Mouse (Mus musculus) ZHBTc4 (cell line): ENCODE results near the gene Tcam1.
A peak's percentile ranks its signal among the peaks of the same experiment; 100 is the strongest.

Source experiments
- DNase-seq: peaks from one replicate; pipeline ENCODE4 v3.0.0-alpha.2; 2011; ENCODE audit warnings: low read depth, low spot score

Gene Tcam1

DNA sequence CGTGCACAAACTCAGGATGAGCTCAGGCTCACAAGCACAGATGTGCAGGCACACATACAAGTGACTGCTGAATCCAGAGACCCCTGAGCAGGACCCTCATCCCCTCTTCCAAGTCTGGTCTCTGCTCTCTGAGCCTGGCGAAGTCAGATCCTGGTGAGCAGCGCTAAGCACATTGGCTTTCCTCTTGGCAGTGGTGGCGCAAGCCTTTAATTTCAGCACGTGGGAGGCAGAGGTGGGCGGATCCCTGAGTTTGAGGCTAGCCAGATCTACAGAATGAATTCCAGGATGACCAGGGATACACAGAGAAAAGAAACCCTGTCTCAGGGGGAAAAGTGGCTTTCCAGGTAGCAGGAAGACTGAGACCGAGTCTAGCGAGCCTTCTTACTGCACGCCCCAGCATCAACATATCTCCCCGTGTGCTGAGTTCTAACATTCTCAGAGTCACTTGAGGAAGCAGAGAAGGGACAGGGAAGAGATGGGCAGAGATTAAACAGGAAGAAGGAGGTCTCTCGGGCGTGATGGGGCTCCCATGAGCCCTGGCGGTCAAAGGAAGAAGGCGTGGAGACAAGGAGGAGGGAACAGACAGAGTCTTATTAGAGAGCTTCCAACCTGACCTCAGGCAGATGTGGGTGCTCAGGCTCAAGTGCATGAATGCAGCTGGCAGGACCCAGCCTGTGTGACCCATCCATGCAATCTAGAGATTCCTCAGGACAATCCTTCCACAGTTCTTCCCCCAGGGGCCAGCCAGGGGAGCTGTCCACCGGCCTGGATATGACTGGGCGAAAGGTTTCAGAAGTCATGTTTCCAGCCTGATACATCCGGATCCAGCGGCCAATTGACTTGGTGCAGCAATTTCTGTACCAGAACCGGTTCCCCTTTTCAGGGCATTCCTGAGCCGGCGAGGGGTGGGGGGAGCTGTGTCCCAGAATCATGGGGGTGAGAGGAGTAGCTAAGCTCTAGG lies 42.2 kb downstream of the Tcam1 start:
- no peak for DNase-seq

DNA sequence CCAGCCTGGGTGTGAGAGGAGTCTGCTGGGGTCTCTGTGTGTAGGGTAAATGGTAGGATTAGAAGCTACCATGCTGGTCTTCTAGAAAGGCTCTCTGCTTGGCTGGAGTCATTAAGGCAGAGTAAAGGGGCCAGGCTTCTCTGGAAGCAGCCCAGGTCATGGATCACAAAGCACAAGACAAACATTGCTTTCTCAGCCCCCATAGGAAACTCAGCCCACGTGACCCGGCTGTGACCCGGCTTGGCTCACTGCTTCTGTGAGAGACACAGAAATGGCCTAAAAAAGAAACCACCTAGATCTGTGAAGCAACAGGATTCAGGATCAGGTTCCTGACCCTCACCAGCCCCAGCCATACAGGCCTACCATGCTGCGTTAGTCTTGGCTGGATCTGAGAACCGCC lies 48.4 kb downstream of the Tcam1 start:
- no peak for DNase-seq

DNA sequence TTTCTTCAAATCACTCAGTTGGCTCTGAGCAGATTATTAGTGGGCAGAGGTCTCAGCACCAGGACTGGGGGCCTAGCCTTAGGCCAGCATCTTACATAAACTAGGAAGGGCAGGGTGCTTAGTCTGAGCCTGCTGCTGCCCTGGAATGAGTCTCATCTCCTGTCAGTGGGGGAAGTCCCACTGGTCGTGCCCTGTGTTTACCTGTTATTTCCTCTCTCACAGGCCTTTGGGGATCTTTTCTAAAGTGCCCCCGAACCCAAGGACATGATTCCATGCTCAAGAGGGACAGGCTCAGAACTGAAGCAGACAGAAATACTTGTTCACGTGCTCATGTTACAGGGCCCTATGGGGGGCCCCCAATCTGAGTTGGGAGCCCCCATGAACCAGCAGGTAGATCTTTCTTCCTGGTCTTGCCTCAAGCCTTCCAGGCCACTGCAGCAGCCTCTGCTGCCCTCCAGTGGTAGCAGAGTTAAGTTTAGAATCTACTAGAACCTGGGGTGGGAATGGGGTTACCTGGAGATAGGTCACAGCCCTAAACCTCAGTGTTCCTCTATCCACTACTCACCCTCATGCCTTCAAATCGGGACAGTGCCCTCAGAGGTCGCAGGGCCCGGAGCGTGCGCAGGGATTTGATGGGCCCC lies 49.2 kb downstream of the Tcam1 start:
- peak; percentile 71 for DNase-seq

DNA sequence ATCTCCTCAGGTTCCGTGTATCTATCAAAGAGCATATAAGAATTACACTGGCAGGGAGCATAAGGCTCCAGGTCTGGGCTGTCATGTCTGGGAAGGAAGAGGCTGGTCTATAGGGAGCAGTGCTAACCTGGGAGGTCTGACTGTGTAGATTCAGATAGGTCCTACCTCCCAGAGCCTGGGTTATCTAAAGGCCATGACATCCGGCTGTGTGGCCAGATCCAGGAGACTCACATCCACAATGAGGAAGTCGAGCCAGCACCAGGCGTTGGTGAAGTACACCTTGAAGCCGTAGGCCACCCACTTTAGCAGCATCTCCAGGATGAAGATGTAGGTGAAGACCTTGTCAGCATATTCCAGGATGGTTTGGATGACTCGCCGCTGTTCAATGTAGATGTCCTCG lies 50.0 kb downstream of the Tcam1 start:
- DNase-seq, result no peak

DNA sequence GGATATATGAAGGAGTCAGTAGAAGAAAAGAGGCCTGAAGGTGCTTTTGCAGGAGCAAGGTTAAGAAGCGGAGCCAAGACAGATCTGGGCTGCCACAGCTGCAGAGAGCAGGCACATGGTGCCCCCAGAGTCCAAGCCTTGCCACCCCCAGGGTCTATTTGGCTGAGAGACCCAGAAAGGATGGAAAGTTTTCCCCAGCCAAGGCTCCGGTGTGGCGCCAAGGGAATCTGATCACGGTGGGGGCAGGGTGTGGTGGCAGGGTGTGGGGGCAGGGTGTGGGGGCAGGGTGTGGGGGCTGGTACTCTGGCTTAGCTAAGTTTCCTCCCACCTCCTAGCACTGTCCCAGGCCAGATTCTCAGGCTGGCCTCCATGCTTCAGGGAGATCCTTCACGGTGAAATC lies 52.0 kb downstream of the Tcam1 start:
- no peak for DNase-seq

DNA sequence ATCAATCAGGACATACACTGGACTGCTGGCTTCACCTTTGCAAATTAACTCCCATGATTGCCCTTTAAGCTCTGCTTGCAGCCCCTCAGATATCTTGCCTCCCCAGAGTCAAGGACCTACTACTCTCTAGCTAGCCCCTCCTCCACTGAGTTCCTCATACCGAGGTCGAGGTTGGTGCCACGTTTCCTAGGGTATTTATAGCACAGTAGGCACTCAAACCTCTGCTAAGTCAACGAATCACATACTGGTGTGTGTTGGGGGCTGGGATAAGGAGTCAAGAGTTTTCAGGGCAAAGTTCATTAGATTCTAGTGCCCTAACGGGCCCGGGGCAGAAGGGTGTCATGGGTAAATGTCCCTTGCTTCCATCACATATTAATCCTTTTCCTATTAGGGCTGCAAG lies 52.7 kb downstream of the Tcam1 start:
- DNase-seq, result no peak

DNA sequence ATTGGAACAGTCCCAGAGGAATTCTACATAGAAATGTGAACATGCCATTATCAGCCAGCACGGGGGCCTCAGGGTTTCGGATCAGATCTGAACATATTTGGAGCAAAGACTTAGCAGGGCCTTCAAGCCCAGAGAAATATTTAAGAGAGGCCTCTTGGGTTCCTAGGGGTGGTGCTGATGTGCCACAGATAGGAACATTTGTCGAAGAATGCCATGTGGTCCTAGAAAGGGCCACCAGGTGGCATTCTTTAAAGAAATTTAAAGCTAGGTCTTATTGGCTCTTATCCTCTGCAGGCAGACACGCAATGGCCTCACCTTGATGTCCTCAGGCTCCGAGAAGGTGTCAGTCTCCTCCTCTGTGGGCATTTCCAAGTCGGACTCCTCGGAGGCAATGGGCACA lies 53.2 kb downstream of the Tcam1 start:
- peak; percentile 66 for DNase-seq

DNA sequence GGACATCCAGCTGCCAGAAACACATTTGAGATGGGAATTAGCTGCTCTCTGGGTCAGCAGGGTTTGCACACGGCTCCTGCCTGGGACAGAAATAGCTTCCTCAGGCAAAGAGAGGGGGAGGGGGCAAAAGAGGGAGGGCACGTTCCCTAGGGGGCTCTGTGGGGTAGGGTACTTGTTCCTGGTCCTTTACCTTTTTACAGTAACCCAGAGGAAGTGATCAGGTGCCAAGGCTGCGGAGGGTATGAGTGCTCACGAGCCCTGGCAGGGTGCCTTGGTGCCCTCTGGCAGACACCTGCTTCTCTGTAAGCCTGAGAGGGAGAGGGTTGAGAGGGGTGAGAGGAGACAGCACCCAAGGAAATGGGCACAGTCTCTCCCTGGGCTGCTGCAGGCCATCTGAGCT lies 56.0 kb downstream of the Tcam1 start:
- no peak for DNase-seq

DNA sequence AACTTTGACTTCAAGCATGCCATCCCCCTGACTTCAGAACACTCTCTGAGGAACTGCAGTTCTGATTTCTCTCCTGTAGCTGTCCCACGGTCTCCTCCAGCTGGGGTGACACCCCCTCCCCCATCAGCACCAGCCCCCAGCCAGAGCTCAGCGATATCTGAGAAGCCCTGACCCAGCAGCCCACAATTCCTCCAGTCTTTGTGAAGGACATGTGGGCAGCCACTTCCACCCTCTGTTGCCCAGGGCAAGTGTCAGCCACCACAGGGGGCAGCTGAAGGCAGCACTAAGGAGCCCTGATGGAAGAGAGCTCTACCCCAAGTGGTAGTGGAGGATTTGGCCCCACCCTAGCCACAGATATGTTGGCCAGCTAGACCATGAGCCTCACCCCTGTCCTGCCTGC lies 57.6 kb downstream of the Tcam1 start:
- no peak for DNase-seq

DNA sequence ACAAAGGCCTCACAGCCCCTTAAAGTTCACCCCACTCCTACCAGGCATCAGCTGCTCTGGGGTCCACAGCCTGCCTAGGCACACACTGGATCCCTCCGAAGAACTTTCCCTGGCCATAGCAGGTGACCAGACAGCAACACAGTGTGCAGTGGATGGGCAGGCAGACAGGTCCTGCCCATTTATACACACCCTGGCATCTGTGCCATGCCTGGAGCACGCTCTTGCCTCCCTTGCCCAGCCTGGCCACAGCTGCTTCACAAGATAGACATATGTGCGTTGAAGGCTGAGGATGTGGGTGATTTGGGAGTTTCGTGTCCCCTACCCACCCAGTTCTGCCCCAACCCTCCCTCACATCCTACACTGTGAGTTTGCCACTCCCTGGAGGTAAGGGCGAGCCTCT lies 61.6 kb downstream of the Tcam1 start:
- DNase-seq, result no peak
